Mouse (Mus musculus) embryo, embryonic 11.5 days (tissue): ENCODE data around the gene Antxr2.

Experiments
- DNase-seq: peaks from one replicate; pipeline ENCODE4 v3.0.0-alpha.2; 2012; ENCODE audit warnings: low read depth, low spot score

The Antxr2 gene

GRCm38 (mm10) chr5:97995881-97996280 is 35.0 kb downstream of the Antxr2 start:
- no peak for DNase-seq

GRCm38 (mm10) chr5:97986656-97987294 is 44.1 kb downstream of the Antxr2 start:
- no peak for DNase-seq

DNA sequence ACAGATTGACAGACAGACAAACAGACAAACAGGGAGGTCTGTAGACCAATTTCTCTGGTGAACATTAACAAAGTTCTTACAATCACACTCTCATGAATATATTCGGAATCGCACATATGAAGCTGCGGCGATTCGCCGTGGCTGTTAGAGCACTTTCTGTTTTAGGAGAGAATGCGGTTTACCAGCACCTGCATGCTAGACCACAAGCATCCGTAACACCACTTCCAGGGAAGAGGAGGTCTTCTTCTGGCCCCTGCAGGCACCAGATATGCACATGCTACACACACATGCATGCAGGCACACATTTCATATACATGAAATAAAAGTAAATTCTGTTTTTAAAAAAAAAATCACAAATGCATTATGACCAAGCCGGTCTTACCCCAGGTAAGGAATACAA is 47.5 kb downstream of the Antxr2 start:
- no peak for DNase-seq

DNA sequence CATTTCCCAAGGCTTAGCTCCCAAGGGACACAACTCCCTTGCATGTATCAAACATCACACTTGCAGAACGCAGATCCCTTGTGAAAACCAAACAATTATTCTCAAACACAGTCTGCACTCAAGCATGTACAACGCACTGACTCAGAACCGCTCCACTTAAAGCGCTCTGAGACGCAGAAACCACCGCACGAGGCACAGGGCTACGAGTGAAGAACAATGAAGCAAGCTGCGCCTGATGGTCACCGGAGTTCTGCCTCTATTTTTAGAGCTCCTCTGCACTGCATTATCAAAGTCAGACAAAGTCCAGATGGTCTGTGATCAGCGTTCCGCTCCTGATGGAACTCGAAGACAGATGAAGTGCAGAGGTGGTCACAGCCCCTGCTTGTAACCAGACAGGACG is 50.4 kb downstream of the Antxr2 start:
- DNase-seq, result no peak

DNA sequence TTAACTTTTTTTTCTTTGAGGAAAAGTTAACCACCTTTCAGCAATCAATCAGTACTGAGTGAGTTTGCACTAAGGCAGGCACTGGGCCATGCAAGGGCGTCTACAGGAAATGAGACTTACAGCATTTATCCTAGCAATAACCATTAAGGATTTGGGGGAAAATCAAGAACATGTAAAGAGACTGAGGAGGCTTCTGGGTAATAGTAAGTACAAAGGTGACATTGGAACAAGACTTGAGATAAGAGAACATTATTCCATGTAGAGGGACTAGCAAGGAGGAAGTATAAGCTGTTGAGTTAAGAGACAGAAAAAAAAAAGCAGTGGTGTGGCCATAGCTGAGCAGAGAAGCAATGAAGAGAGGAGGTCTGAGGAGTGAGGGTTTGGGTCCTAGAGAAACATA is 57.5 kb downstream of the Antxr2 start:
- DNase-seq, result no peak

DNA sequence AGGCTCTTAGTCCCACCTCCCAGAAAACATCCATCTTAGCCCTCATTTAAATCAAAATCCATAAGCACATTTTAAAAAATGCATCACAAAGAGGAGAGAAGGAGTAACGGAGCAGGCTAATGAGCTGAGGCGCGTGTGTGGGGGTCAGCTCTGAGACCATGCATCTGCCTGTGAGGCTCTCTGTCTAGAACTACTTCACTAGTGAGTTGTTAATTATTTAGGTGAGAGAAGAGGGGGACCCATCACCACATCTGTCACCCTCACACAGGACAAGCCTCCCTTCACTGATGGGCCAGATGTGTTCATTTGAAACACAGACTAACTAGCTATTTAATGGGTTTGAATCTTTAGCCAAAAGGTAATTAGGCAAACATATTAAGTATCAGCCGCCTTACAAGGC is 58.8 kb downstream of the Antxr2 start:
- no peak for DNase-seq

- DNase-seq, result no peak
Measured at GRCm38 (mm10) chr5:97971236-97971635, 59.6 kb downstream of the Antxr2 start.

DNA sequence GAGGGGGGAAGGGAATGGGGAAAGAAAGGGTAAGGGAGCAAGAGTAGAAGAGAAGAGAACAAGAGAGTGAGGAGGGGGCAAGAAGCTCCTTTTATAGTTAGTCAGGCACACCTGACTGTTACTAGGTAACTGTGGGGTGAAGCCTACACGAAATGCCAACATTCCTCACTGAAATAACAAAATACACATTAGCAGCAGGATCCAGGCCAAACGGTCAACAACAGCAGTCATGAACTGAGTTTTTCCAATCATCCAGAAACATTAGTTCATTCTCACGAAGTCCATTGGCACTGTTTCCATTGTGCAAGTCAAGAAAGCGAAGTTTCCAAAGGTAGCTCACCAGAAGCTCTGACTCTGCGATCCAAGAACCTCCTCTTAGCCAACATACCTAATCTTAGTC is 63.8 kb downstream of the Antxr2 start:
- no peak for DNase-seq

DNA sequence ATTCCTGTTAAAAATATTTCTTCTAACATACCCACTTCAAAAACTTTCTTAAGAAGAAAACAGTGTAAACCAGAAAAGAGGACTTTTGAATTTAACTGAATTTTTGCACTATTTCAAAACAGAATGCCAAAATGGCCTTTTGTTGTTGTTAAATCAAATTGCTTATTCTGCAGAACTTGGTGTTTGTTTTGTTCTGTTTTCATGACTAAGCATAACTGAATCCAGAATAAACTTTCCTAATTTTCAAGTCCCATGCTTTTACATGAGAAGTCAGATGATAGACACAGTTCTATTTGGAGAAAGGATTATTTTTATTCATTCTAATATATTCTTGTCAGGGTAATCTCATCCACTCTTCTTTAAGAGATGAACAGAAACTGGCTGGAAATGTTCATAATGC is 64.7 kb downstream of the Antxr2 start:
- no peak for DNase-seq

GRCm38 (mm10) chr5:97964444-97964843 is 66.4 kb downstream of the Antxr2 start:
- no peak for DNase-seq

- DNase-seq, result no peak
Measured at GRCm38 (mm10) chr5:97962512-97962911, 68.3 kb downstream of the Antxr2 start.

DNA sequence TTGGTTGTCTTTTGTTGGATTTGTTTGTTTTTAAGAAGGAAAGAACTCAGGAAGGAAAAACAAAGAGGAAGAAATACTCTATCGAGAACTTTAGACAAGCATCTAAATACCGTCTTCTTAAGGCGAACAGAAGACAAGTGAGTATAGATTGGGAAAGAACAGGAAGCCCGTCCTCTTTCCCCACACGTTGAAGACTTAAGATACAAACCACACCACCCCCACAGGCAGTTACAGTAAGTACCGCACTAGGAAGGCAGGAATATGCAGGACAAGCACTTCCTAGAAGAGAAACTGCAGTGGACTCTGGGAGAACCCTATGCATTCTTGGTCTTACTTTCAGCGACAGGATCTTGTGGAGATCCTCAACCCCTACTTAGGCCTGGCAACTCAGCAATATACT is 69.1 kb downstream of the Antxr2 start:
- DNase-seq, result no peak

DNA sequence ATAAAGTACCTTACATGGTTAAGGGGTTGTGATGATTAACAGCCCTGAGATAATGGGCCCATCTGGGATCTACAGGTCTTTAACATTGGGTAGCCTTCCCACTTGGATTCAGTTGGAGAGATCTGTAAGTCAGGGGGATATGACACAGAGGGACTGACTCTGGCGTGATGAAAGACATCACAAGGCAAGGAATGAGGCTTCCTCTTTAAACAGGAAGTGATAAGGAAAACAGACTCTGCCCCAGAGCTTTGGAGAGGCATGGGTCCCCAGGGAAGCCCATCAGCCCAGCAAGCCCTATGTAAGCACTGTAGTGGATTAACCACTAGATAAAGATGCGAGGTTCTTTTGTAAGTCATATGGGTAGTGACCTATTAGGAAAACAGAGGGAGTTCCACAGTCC is 71.2 kb downstream of the Antxr2 start:
- DNase-seq, result no peak

DNA sequence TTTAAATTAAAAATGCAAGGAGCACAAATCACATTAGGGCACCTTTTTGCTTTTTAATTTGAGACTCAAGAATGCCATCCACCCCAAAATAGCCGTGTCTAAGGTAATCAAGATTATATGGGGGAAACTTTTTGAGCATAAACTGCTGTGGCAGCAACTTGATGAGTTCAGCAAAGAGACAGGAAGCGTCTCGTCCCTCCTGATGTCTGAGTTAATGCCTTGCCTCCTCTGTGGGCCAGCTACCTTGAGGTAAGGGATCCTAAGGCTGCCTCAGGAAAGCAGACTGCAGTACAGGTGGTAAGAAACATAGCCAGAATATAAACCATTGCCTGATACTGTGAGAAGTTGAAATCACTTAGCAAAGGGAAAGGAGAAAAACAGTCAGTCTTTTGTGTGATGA is 71.8 kb downstream of the Antxr2 start:
- no peak for DNase-seq

DNA sequence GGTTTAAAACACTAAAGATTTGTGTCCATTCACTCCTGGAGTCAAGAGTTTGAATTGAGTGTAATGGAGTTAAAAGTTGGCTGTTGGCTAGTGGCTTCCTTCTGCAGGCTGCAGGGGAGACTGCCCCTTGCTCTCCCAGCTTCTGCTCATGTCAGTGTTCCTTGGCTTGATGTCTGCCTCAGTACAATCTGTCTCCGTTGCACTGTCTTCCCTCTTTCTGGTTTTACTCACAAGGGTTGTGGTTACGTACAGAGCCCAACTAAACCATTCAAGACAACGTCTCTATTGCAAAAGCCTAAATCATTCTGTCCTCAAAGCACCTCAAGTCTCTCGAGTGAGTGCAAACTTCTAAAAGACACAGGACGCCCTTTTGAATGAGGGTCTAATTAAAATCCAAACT is 73.3 kb downstream of the Antxr2 start:
- DNase-seq, result no peak

- no peak for DNase-seq
Measured at GRCm38 (mm10) chr5:97954193-97954772, 76.6 kb downstream of the Antxr2 start.

DNA sequence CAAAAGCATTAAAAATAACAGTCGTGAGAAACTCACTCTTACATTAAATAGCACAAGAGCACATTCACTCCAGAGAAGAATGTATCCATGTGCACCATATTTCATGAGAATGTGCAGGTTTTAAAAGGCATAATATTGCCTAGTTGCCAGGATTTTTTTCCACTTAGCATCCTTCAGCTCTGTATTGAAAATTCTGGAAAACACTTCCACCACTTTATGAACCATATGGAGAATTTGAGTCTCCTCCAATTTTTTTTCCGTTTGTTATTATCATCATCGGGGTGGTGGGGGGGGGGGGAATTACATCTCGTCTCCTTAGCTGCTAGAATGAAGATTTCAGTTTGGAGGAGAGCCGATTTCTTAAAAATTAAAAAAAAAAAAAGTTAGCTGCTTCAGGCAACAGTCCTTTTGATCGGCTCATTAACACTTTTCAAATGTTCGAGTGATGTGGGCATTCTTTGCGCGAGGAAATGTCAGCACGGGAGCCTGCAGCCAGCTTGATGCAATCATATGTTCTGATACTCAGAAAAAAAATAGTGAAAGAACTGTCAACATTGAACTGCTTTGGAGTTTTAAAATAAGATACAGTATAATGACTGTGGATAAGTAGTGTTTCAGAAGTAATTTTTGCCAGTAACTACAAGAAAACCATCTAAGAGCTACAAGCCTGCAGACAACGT is 77.5 kb downstream of the Antxr2 start:
- no peak for DNase-seq

DNA sequence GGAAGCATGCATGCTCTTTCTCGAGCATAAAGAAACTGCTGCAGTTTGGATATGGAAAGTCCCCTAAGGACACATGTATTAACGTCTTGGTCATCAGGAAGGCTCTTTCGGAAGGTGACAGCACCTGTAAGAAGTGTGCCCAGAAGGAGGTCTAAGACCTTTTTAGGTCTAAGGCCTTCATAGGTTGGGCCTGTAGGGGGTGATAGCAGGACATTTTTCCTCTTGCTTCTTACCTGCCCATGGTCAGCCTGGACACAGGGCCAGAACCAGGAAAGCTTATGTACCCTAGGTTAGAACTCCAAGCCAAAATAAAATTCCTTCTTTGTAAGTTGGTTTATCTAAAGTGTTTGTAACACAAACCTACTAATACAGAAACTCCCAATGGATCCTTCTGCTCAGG is 83.6 kb downstream of the Antxr2 start:
- DNase-seq, result no peak

DNA sequence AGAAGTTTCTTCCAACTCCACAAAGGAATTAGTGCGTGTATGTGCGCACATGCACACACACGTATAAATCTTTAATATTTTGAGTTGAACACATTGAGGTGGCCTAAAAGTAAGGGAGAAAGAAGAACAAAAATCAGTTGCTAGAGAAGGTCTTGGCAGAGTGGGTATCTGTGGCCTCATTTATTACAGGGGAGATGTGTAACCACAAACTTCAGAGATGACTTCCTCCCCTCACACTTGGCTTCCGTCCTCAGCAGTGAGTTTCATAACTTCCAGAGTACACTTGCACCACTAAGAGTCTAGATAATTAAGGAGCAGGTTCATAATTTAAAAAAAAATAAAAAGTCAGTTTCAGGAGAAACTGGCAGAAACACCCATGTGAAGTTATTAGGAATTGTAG is 84.6 kb downstream of the Antxr2 start:
- DNase-seq, result no peak

GRCm38 (mm10) chr5:97935140-97936129 is 95.4 kb downstream of the Antxr2 start:
- peak; percentile 16 for DNase-seq

GRCm38 (mm10) chr5:97917654-97918053 is 113.2 kb downstream of the Antxr2 start:
- no peak for DNase-seq

GRCm38 (mm10) chr5:97914890-97915289 is 116.0 kb downstream of the Antxr2 start:
- DNase-seq, result no peak
